Mouse (Mus musculus): ENCODE measurements around the gene Nr2f1. TPM values are rescaled to one million over a fixed set of nuclear protein-coding genes. Genes with fewer than 3 reads are reported as not detected.

The Nr2f1 gene
- polyA plus RNA-seq, 1 experiment from 2014 or later: 0.68 TPM

DNA sequence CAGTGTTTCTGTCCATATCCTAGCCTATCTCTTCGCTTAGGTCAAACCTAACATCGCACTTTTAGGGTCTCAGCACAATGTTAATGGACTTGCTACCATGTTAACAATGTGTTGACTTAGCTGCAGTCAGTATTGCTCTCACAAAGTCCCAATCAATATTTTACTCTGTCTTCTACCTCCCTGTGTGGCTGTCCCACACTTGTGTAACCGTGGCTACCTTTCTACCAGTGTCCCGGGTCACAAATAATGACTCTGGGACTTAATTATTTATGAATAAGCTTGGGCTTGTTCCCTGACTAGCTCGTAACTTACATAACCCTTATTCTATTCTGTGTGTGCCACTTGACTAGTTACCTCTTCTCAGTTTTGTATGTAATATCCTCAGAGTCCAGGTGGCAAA, 42.1 kb downstream of the Nr2f1 start:
- no peak for ATAC-seq (ENCODE audit: low read depth)

More for the DNA sequence above, 42.1 kb downstream of the Nr2f1 start:
- no peaks in the 10 kb centered on the region for H3K9me3 ChIP-seq (replicated peaks)
- peaks cover 9% of the 10 kb centered on the region for H3K27me3 ChIP-seq
- H3K4me3 ChIP-seq (replicated peaks): no peak overlapping the region
- H3K4me1 ChIP-seq (replicated peaks): no peaks in the 10 kb centered on the region
- no peak overlapping the region for H3K9ac ChIP-seq
- no peak for DNase-seq
- no peak overlapping the region for H3K4me2 ChIP-seq
- 71% methylated on average over 5 of the region's 5 CpGs for WGBS (ENCODE audit: insufficient replicate concordance)
- H3K27ac ChIP-seq: no peak overlapping the region
- no peaks in the 10 kb centered on the region for H3K36me3 ChIP-seq

Other genes starting within 250 kb of the Nr2f1 start
- gene Pou5f2, start 174.9 kb downstream of the Nr2f1 start, polyA plus RNA-seq (2015; fragmentation: Nextera tagmentation; extraction: Ambion mirVana): 0.21 and 0.30 TPM in 2 replicates

Measured in liver, embryonic 13.5 days (tissue).